Mouse (Mus musculus) CH12.LX (cell line): ENCODE measurements around the gene Hoxb5. TPM values are rescaled to one million over a fixed set of nuclear protein-coding genes. Genes with fewer than 3 reads are reported as not detected.

ENCODE experiments used
- DNase-seq: peaks from one replicate; pipeline ENCODE4 v3.0.0-alpha.2; 2013; ENCODE audit errors: extremely low read depth
- H3K27ac ChIP-seq: 2 replicates; pipeline ENCODE4 v1.5.1; 2012; ENCODE audit warnings: low read depth, mild to moderate bottlenecking, control low read depth, moderate library complexity; ENCODE audit not compliant: insufficient read depth
- H3K27me3 ChIP-seq: replicated peaks from 2 replicates; pipeline ENCODE3; 2012; ENCODE audit warnings: inconsistent platforms
- H3K36me3 ChIP-seq, 2 experiments: replicated peaks in 1 of 2; 2 replicates each; pipeline versions ENCODE3 to v1.6.1; 2012; ENCODE audit warnings: inconsistent platforms in 1 of 2, low read length in 1 of 2, mild to moderate bottlenecking in 1 of 2, mixed read lengths in 1 of 2, moderate library complexity in 1 of 2; ENCODE audit not compliant: control insufficient read depth in 1 of 2, insufficient read depth in 1 of 2
- H3K4me1 ChIP-seq, 2 experiments: 2 replicates each; pipeline ENCODE4 v1.6.1; 2012; ENCODE audit warnings: inconsistent platforms in 1 of 2, moderate library complexity in 1 of 2; ENCODE audit not compliant: insufficient read depth in 2 of 2, control insufficient read depth in 1 of 2
- H3K4me2 ChIP-seq: 2 replicates; pipeline ENCODE4 v1.6.1; 2012; ENCODE audit warnings: low read depth, mild to moderate bottlenecking, control low read depth; ENCODE audit not compliant: poor library complexity, insufficient read depth, severe bottlenecking
- H3K4me3 ChIP-seq, 3 experiments: fragments of 150-350 bp in 1 of 3; sonication (generic) in 1 of 3; replicated peaks in 1 of 3; 2 replicates each; pipeline versions ENCODE3 to v1.5.1; 2011 to 2012; ENCODE audit warnings: low read depth in 2 of 3, low read length in 2 of 3, mild to moderate bottlenecking in 2 of 3, moderate library complexity in 2 of 3, control low read depth in 1 of 3, improper control_type of control experiment in 1 of 3, inconsistent platforms in 1 of 3, mixed read lengths in 1 of 3; ENCODE audit not compliant: poor library complexity in 1 of 3
- H3K79me2 ChIP-seq: replicated peaks from 2 replicates; pipeline ENCODE4 v1.6.1; 2012; ENCODE audit warnings: mild to moderate bottlenecking, moderate library complexity; ENCODE audit not compliant: control insufficient read depth, poor library complexity, insufficient read depth, severe bottlenecking; ENCODE audit errors: extremely low read depth
- H3K9ac ChIP-seq: 2 replicates; pipeline ENCODE4 v1.6.1; 2012; ENCODE audit warnings: low read depth, mild to moderate bottlenecking, control low read depth, moderate library complexity; ENCODE audit not compliant: insufficient read depth
- H3K9me3 ChIP-seq: replicated peaks from 2 replicates; pipeline ENCODE3; 2012; ENCODE audit warnings: low read length, inconsistent platforms, mixed read lengths
- CHD1 ChIP-seq: IDR thresholded peaks from 2 replicates; pipeline ENCODE4 v1.6.1; 2012; ENCODE audit warnings: low read depth, low read length, improper control_type of control experiment, inconsistent platforms
- ELF1 ChIP-seq: IDR thresholded peaks from 2 replicates; pipeline ENCODE4 v1.6.1; 2014; ENCODE audit warnings: low read depth, mild to moderate bottlenecking, inconsistent platforms, low read length, improper control_type of control experiment
- MAFK ChIP-seq: IDR thresholded peaks from 2 replicates; pipeline ENCODE4 v1.6.1; 2011; ENCODE audit warnings: low read length, improper control_type of control experiment; ENCODE audit not compliant: insufficient replicate concordance
- MEF2A ChIP-seq: IDR thresholded peaks from 2 replicates; pipeline ENCODE4 v1.6.1; 2014; ENCODE audit warnings: low read depth, mild to moderate bottlenecking, inconsistent platforms, low read length, improper control_type of control experiment, borderline replicate concordance
- MXI1 ChIP-seq: IDR thresholded peaks from 2 replicates; pipeline ENCODE4 v1.6.1; 2011; ENCODE audit warnings: mild to moderate bottlenecking, low read depth, low read length, improper control_type of control experiment
- POLR2AphosphoS2 ChIP-seq: IDR thresholded peaks from 2 replicates; pipeline ENCODE4 v1.6.1; 2011; ENCODE audit warnings: low read depth, low read length, improper control_type of control experiment
- dilution Hi-C: fragments of 300-500 bp; cut with MboI; formaldehyde crosslinking; loops from 2 replicates; pipeline ENCODE4 v1.14.3; 2020; ENCODE audit warnings: low sequenced_read_pairs; ENCODE audit not compliant: extremely low pct_unique_long_range_greater_than_20kb, extremely low pct_ligation_motif_present
- in situ Hi-C: fragments of 300-500 bp; cut with MboI; formaldehyde crosslinking; loops from 3 replicates; pipeline ENCODE4 v1.14.3; 2019; ENCODE audit warnings: low sequenced_read_pairs, low pct_ligation_motif_present, low pct_unique_long_range_greater_than_20kb, mixed read lengths
- polyA plus RNA-seq: library from polyadenylated mRNA; unstranded; fragments of >175 nt; gene quantifications from 2 replicates; pipeline ENCODE4 v1.2.1, GENCODE M21; 2012; ENCODE audit warnings: low read depth; ENCODE audit not compliant: insufficient read length
- total RNA-seq, 2 experiments: library from RNA; depleted of rRNA; stranded (reverse); fragments of 300-350 nt in 1 of 2; fragments of >200 nt in 1 of 2; gene quantifications; 2 replicates each; pipeline ENCODE4 v1.2.3; 2012 to 2014

Gene Hoxb5
- total and polyA plus RNA-seq, 3 experiments: 0.08 to 0.13 TPM; not detected in 1

DNA sequence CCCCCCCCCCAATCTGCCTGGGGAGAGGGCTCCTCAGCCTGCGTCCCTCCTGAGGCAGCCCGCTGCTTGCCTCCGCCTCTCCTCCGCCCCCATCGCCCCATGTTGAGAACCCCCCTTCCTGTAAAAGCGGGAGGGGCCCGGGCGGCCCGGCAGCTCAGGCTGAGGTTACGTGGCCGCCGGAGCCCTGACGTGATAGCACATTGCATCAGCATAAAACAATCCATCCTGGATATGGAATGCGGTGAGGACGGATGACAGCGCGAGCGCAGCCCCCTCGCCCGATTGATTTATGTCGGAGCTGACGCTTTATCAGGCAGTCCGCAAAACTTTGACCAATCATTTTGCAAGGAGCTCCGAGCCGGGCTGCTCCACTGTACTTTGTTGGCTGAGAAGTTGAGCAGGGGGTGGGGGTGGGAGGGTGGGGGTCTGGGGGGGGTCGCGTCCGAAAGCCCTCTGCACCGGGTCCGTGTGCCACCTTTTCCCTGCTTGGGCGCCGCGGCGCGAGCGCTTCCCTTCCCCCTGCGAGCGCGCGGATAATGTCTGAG is 32.1 kb upstream of the Hoxb5 start, which contains the start of gene Hoxb9:
Gene Hoxb9 (plus strand): TSS at position 462 of the 545 bp plus-strand sequence.
- Histone ChIP-seq H3K9me3 (peaks cover 14% of the 10 kb centered on the region), H3K4me2 (no peak within 1 kb of the TSS), H3K4me3 (no peak within 1 kb of the TSS), H3K36me3 (no peaks in the 10 kb centered on the region), H3K27me3 (peaks cover 96% of the 10 kb centered on the region), H3K9ac (no peak within 1 kb of the TSS), H3K4me1 (peaks cover 0 to 5% of the 10 kb centered on the region in 2 experiments; a peak in 1 of 4 replicates)
- dilution Hi-C loops: no loop called here
- TF ChIP-seq POLR2AphosphoS2 (no peak), CHD1 (no peak), MAFK (no peak), ELF1 (no peak)
- TF ChIP-seq, all 38 proteins: peak for 0
- in situ Hi-C loops: no loop called here
- no peak for DNase-seq
- no peak within 1 kb of the TSS for H3K27ac ChIP-seq
- no peaks in the 10 kb centered on the region for H3K79me2 ChIP-seq

- H3K9ac ChIP-seq: no peak overlapping the region
- H3K4me2 ChIP-seq: no peak overlapping the region
- in situ Hi-C loops: no loop called here
- dilution Hi-C loops: no loop called here
- H3K36me3 ChIP-seq: no peaks in the 10 kb centered on the region
- H3K79me2 ChIP-seq: no peaks in the 10 kb centered on the region
- peaks cover 98% of the 10 kb centered on the region for H3K27me3 ChIP-seq
- peaks cover 0 to 5% of the 10 kb centered on the region in 2 experiments; a peak in 1 of 4 replicates for H3K4me1 ChIP-seq
- no peak overlapping the region for H3K27ac ChIP-seq
- no peak overlapping the region for H3K4me3 ChIP-seq
- peaks cover 14% of the 10 kb centered on the region for H3K9me3 ChIP-seq
- no peak for TF ChIP-seq MEF2A
- no peak for DNase-seq
These were observed 31.6 kb upstream of the Hoxb5 start for GRCm38 (mm10) chr11:96271541-96272011.

- no peak overlapping the region for H3K4me3 ChIP-seq
- in situ Hi-C loops: no loop called here
- H3K9ac ChIP-seq: no peak overlapping the region
- no peaks in the 10 kb centered on the region for H3K36me3 ChIP-seq
- H3K9me3 ChIP-seq: peaks cover 14% of the 10 kb centered on the region
- H3K27ac ChIP-seq: no peak overlapping the region
- no peaks in the 10 kb centered on the region for H3K79me2 ChIP-seq
- DNase-seq: no peak
- TF ChIP-seq MXI1: no peak
- peaks cover 98% of the 10 kb centered on the region for H3K27me3 ChIP-seq
- H3K4me1 ChIP-seq: peaks cover 0 to 5% of the 10 kb centered on the region in 2 experiments; a peak in 1 of 4 replicates
- H3K4me2 ChIP-seq: no peak overlapping the region
- dilution Hi-C loops: no loop called here
These were observed 30.9 kb upstream of the Hoxb5 start for GRCm38 (mm10) chr11:96272024-96272921.
